Mouse (Mus musculus) cerebellum, adult 8-10 months (tissue): ENCODE measurements around the gene 1700030J22Rik.

Experiments
- DNase-seq: peaks from one replicate; pipeline ENCODE4 v3.0.0; 2022

Gene 1700030J22Rik

GRCm38 (mm10) chr8:116978631-116979256 is at the start of gene 1700030J22Rik:
Gene 1700030J22Rik (minus strand): TSS chr8:116978959.
- peak; percentile 97 for DNase-seq

- no peak for DNase-seq
Measured at GRCm38 (mm10) chr8:117027601-117028000, 48.8 kb upstream of the 1700030J22Rik start.

DNA sequence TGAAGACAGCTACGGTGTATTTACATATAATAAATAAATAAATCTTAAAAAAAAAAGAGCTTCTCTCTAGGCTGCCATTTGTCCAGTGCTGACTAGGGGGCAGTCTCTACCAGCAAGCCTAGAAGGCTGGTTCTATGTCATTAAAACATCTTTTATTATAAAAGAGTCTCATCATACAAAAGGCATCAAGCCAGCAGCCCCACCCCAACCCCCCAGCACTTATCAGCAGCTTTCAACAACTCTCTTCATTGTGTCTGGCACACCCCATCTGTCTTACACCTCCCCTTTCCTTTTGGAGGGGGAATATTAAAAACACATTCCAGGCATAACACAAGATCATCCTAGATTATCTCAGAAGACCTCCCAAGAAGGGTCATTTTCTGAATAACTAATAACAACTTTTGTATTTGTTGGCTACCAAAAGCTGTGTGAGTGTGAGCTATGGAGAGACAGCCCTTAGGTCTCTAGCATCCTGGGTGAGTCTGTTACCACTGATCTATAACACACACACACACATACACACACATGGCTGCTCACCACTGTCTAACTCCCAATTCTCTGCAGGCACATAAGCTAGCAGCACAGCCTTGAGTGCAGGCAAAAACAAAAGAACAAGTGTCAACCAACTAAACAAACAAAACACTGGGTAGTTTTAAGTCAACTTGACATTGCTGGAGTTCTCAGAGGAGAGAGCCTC is 43.7 kb upstream of the 1700030J22Rik start:
- DNase-seq = no peak

DNA sequence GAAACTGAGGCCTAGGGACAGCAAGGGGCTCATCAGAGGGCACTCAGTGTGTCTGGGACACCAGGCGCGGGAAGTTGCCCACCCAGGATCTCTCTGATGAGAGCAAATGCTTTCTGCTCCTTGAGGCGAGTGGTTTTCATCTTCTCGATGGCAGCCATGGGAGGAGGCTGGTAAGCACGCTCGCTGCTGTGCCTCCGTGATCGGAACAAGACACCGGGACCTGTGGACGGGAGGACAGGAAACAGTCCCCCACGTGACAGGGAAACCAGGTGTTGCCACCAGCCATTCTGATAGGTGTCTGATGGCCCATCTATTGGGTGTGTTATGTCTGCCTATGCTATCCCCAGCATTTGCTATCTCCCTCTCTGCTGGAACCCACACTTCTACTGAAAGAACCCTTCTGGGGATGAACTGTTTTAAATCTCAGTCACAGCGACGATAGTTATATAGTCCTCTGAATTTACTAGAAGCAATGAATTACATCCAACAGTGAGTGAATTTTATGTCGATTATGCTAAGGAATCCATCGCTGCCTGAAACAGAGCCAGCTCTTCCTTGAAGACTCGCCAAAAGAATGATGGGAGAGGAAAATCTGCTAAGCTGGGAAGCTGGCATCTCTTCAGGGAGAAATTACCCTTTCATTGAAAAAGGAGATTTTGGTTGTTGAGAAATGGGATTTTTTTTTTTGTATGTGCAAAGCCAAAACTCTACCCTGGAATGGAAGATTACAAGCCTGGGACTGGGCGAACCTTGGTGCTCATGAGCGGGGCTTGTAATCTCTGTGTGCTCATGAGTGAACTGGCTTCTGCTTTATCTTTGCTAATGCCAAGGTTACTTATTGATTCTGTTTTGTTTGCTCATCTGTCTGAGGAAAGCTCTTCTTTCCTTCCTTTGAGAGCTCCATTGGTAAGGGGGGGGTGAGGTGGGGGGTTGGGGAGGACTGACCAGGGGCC is 40.8 kb upstream of the 1700030J22Rik start:
- no peak for DNase-seq

- no peak for DNase-seq
Measured at GRCm38 (mm10) chr8:117017896-117018295, 39.1 kb upstream of the 1700030J22Rik start.

GRCm38 (mm10) chr8:117017006-117017405 is 38.2 kb upstream of the 1700030J22Rik start:
- DNase-seq = no peak

DNA sequence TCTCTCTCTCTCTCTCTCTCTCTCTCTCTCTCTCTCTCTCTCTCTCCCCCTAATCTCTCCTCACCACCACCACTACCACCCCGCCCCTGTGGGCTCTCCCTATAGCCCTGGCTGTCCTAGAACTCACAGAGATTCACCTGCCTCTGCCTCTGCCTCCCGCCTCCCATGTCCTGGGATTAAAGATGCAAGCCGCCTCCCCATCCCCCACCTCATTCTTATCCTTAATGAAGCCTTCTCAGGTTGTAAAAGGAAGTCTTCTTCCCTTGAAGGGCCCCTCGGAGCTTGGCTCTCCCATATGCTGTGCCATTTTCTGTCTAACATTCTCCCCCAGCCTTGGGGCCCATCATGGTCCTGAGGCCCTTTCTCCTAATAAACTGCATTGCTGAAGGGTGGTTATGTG is 36.9 kb upstream of the 1700030J22Rik start:
- DNase-seq = no peak

GRCm38 (mm10) chr8:117011366-117011765 is 32.6 kb upstream of the 1700030J22Rik start:
- DNase-seq = no peak

DNA sequence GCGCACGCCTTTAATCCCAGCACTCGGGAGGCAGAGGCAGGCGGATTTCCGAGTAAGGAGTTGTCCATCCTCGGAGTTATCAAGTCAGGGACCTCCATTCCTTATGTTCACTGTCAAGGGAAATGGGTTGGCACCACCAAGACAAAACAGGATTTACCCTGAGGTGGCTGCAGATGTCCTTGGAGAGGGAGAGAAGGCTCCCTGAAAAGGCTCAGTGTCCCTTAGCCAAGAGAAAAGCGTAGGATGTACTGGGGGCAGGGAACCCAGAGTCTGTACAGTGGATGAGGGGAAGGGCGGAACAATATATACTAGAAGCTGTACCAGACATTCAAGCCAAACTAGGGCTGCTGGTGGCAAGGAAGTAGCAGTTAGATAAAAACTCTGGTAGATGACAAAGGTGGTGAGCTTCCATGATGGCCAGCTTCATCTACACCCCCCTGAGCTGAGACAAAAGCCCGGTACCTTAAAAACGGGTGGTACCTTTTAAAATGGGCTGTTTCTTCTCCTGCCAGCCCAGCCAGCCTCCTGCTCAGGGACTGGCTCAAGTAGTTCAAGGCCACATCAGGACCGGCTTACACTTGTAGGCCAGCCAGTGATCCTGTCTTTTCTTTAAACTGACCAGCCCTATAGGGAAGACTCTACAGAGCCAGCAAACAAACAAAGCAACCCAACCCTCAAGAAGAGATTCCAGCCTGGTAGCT is 15.4 kb upstream of the 1700030J22Rik start:
- no peak for DNase-seq

DNA sequence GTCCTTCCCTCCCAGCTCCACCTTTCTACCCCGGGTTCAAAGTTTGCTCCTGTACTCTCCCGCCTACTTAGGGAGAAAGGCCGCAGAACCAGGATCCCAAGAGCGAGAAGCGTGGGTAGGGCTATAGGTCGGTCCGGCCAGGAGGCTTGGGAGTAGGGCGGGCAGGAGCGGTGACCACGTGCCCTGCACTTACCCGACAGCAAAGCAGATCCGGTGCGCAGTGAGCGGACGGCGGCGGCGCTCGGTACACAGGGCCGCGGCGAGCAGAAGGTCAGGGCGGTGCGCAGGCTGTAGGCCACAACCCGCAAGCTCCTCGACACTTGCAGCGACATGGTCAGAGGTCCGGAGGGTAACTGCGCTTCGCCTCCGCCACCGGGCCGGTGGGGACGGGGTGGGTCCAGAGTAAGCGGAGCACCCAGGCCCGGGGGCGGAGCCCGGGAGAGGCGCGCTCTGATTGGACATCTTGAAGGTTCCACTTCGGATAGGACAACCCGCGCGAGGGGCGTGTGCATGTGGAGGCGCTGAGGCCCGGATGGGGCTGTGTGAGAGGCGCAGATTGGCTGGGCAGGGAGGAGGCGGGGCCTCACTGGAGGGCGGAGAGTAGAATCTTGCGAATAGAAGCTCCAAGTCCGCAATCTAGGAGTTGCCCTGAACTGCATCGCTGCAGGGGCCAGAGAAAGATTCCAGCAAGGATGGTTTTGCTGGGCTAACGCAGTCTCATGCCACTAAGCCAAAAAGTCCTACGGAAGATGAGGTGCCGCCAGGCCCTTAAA is 14.5 kb upstream of the 1700030J22Rik start, which contains the start of gene Gcsh:
TSS of gene Gcsh (minus strand) at position 443 of the 773 bp plus-strand sequence.
- peak; percentile 96 for DNase-seq

DNA sequence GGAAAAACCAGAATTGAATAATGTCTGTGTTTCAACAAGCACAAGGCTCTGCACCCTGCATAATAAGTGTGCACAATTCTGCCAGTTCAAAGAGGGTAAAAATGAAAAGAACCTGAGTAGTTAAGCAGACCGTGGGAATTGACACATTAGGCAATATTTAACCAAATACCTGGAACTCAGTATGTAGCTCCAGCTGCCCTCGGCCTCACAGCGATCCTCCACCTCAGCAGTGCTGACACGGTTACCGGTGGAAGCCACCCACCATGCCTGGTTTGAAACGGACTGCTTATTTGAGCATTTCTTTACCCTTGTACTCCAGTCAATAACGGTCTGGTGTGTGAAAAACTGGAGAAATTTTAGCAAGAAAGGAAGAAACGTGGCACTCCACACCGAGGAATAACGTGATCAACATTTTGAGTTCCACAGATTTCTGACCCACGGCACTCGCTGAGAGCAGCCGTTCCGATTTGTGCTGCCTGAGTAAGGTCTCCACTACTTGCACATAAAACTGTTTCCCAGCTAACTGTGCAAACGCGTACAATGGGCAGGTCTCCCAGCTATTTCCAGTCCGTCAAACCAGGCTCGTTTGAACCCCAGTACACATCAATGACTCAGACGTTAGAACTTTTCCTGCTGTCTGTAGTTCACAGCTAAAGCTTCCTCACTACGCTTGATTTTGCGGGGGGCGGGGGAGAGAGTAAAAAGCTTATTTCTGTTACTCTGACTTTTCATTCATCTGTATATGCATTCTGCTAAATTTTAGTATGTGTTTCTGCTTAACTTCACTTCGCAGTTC is 13.6 kb upstream of the 1700030J22Rik start:
- DNase-seq = peak; percentile 21

GRCm38 (mm10) chr8:116991241-116991640 is 12.5 kb upstream of the 1700030J22Rik start:
- DNase-seq = no peak

- DNase-seq = no peak
Measured at GRCm38 (mm10) chr8:116989842-116990241, 11.1 kb upstream of the 1700030J22Rik start.

DNA sequence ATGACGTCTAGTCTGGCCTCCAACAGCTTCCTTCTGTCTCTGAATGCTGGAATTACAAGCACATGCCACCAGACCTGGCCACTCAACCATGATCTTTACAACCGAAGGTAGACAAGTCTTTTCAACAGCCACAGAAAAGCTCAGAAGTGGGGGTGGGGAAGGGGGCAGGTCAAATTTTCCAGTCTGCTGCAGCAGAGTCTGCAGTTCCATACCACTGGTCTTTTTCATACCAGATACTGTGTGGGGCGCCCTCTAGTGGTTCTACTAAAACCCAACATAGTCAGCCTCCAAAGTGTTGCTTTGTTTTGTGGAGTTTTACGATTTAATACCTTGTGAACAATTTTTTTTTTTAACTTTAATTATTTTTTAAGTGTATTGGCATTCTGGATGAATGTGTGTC is 1.4 kb upstream of the 1700030J22Rik start:
- peak; percentile 51 for DNase-seq

DNA sequence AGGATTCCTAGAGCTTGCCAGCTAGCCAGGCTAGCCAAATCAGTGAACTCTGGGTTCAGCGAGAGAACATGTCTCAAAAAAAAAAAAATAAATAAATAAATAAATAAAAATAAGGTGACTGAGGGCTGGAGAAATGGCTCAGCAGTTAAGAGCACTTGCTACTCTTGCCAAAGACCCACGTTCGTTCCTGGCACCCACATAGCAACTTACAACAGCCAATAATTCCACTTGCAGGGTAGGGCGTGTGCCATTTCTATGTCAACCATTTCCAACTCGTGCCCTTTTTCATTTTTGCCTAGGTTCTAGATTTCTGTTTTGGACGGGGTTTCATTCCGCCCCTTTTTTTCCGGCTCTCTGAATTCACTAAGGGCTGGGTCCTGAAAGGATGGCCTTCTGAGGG is 707 bp downstream of the 1700030J22Rik start:
- no peak for DNase-seq

DNA sequence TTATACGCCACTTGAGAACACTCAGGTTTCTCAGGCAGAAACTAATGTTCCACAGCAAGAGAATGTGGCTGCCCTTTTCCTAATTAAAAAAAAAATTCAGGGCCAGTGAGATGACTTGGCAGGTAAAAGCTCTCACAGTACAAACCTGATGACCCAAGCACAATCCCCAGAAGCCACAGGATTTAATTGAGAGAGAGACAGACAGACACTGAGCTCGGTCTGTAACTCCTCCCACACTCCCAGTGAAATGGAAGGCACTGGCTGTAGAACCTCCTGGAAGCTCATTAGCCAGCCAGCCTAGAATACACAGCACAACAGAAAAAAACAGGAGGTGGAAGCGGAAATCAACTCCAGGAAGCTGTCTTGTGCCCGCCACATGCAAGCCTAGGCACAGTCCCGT is 3.2 kb downstream of the 1700030J22Rik start:
- DNase-seq = no peak

DNA sequence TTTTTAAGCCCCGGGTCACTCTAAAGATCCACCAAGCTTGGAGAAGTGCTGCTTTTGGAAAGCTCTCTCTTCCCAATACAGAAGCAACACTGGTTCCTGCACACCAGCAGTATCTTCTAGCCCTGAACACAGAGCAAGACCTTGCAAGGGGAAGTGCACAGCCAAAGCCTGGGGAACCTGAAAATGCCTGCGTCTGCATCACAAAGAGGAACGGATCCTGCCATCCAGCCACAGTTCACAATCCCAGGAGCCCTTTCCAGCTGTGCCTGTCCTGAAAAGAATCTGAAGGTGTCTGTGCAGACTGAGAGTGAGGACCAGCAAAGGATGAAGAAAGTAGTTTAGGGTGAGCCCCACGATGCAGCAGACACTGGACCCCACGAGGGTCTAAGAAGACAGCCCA is 3.7 kb downstream of the 1700030J22Rik start:
- no peak for DNase-seq

- no peak for DNase-seq
Measured at GRCm38 (mm10) chr8:116969531-116969930, 9.2 kb downstream of the 1700030J22Rik start.

- no peak for DNase-seq
Measured at GRCm38 (mm10) chr8:116954415-116954814, 24.3 kb downstream of the 1700030J22Rik start.

DNA sequence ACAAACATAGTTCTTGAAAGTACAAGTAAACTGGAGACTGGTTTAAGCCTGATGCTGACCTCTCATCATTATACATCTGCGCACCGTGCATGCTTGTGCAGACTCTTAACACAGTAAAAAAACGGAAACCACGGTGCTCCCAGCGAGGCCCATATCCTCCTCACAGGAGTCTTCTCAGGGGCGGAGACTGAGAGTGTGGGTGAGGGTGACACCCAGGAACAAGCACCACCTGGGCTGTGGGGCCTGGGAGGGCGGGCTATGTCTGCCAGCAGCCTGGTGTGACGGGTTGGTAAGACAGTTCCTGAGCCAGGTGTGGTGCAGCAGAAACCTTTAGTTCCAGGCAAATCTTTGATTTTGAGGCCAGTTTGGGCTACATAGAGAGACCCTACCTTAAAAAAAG is 26.3 kb downstream of the 1700030J22Rik start:
- DNase-seq = no peak

DNA sequence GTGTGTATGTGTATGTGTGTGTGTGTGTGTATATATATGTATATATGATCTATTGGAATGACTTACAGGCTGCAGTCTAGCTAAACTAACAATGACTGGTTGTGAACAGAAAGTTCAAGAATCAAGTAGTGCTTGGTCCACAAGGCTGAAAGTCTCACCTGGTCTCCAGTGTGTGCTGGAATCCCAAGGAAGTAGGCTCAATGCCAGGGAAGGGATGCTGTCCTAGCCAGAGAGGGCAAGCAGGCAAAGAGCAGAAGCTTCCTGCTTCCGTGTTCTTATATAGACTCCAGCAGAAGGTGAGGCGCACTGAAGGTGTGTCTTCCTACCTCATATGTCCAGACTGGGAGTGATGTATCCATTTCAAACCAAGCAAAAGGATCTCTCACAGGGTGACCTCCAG is 27.0 kb downstream of the 1700030J22Rik start:
- DNase-seq = no peak
